Mouse (Mus musculus) embryonic stem cell, embryonic (primary cell): ENCODE results near the gene Nubpl.

Experiments
- CTCF ChIA-PET, 4 experiments: fragments of 300-600 bp in 2 of 4; fragments of 350-600 bp in 2 of 4; sonication (Branson Sonifier 250); formaldehyde crosslinking; loops; one replicate each; lab custom pipeline; 2022; ENCODE audit warnings: inconsistent platforms in 2 of 4; lab: Charles Lee
- POLR2A ChIA-PET, 4 experiments: fragments of 300-600 bp in 2 of 4; fragments of 350-600 bp in 2 of 4; sonication (Branson Sonifier 250); formaldehyde crosslinking; loops; one replicate each; lab custom pipeline; 2022; ENCODE audit warnings: antibody characterized with exemption in 4 of 4, inconsistent platforms in 1 of 4; lab: Charles Lee

Nubpl gene

GRCm38 (mm10) chr12:52306348-52306747 is 208.8 kb downstream of the Nubpl start:
- CTCF ChIA-PET, result no interaction called here
- POLR2A ChIA-PET, result no interaction called here

DNA sequence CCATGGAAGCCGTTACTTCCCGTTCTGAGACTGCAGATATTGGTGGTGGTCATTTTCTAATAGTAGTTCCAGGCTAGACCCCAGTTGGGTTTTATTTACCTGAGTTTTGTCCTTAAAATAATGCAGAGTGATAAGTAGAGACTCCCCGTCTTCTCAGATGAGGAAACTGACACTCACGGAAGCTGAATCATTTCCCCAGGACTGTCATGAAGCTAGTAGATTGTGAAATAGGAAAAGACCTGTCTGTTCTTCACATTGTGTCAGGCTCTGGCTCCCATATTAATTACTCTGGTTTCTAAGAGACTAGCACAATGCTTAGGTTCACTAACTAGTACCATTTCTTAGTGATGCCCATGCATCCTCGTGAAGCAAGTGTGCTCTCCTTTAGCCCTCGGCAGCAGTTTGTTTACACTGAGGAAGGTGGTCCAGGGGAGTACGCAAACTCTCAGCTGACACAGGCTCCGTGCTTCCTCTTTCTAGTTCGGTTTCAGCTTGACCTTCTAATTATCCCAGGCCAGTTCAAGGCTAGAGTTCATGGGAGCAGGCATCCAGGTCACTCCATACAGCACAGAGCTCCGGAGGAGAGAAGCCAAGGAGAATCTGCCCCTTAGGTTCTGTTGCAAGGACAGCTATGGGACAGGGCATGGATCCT is 209.9 kb downstream of the Nubpl start:
- CTCF ChIA-PET, result no interaction called here
- POLR2A ChIA-PET, result no interaction called here

DNA sequence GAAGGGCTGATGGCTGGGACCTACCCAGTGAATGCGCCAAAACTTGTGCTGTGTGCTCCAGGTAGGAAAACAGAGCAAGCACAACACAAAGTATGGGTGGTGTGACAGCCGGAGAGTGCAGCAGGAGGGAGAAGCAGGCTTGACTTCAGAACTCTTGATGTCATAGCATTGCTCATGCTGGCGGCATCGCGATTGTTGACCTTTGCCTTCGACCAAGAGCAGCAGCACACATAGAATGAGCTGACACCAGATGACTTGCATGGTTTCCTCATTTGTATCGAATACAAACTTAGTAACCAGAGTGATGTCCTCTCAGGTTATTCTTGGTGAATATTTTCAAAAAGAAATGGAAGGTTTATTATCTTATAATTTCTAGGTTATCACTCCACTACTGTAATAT is 211.1 kb downstream of the Nubpl start:
- ChIA-PET POLR2A (no interaction called here), CTCF (interaction anchor here in 1 of 4 experiments (0.5 kb wide), 1 partner anchor 329 kb away, joined by 3 read pairs; no protein-coding TSS in a partner anchor)

GRCm38 (mm10) chr12:52314818-52315217 is 217.3 kb downstream of the Nubpl start:
- POLR2A ChIA-PET, result no interaction called here
- CTCF ChIA-PET, result no interaction called here

DNA sequence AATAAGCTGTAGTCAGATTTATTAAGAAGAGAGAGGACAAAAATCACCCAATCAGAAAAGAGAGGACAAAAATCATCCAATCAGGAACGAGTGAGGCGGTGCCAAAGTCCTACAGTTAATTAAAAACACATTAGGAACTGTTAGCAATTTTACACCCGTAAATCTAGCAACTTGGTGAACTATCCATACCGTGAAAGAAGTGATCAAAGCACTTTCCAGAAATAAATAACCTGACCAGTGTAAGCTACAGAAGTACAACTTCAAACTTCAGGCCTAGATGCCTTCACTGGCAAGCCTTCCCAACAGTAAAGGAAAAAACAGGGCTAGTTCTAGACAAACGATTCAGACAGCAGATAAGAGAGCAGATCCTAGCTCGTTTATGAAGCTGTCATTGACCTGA is 220.1 kb downstream of the Nubpl start:
- ChIA-PET POLR2A (interaction anchor here in 1 of 4 experiments (0.6 to 1.2 kb wide), 2 partner anchors 20 to 43 kb away, joined by 3 read pairs; no protein-coding TSS in a partner anchor), CTCF (no interaction called here)

- POLR2A ChIA-PET, result no interaction called here
- CTCF ChIA-PET, result no interaction called here
Observed at GRCm38 (mm10) chr12:52318426-52318825, 220.9 kb downstream of the Nubpl start.

DNA sequence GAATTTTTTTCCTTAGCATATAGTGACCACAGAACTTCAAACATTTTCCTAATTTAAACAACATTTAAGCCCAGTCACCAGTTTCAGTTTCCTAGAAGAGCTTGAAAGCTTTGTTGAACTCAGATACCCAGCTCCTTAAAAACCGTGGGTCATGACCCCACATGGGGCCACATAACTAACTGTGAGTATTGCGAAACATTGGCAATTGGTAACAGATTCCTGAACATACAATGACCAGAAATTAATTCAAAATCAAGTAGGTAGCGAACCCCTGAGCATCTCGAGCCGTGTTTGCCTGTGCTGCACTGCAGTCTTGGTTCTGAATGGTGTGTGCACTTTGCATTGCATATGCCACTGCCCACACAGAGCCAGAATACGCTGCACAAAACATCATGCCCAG is 221.6 kb downstream of the Nubpl start:
- ChIA-PET CTCF (no interaction called here), POLR2A (no interaction called here)

DNA sequence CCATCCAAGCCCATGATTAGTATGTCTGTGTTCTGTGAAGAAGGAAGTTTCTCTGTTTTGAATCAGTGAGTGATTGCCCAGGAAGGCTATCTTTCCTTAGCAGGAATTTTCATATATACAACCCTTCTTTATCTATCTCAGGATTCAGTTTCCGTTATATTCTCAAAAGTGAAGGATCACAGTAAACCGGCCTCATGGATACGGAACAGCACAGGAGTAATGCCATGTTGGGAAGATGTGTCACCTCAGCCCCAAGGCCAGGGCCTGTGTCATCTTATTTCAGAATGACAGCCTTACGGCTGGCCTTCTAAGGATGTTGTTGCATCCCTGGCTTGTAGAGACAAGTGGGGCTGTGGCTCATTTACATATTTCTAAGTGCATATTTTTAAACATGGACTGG is 231.0 kb downstream of the Nubpl start:
- POLR2A ChIA-PET, result interaction anchor here in 1 of 4 experiments (0.6 kb wide), 1 partner anchor 98 kb away, joined by 3 read pairs; no protein-coding TSS in a partner anchor
- CTCF ChIA-PET, result no interaction called here

GRCm38 (mm10) chr12:52335142-52335765 is 237.7 kb downstream of the Nubpl start:
- CTCF ChIA-PET, result no interaction called here

DNA sequence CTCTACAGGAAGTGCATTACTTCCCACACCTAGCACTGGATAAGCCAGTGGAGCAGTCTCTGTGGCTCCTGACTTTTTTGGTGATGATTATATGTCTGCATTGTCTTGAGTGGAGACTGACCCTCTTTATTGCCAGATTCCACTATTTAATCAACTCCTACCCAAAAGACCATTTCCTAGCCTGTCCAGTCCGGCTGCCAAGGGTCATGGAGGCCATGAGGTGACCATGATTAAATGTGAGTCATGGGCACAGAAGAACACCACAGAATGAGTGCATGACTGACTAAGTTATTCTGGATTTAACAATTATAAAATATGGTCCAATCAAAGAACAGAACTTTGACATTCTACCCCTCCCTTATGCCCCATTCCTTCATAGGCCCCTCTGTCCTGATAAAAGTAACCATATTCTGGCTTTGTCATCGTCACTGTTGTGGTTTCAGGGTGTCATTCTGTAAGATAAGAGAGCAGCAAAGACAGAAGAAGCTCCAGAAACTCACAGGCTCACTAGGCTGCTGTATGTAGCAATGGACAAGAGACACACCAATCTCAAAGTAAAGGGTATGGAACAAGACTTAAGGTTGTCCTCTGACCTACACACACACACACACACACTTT is 240.7 kb downstream of the Nubpl start:
- CTCF ChIA-PET, result no interaction called here
- POLR2A ChIA-PET, result interaction anchor here in 1 of 4 experiments (1.5 kb wide), 1 partner anchor 21 kb away, joined by 3 read pairs; no protein-coding TSS in a partner anchor

More at GRCm38 (mm10) chr12:52335142-52335765, 237.7 kb downstream of the Nubpl start:
- POLR2A ChIA-PET, result no interaction called here

- ChIA-PET POLR2A (interaction anchor here in 1 of 4 experiments (1.0 kb wide), 1 partner anchor 249 kb away, joined by 3 read pairs; the partner anchor contains the start of gene Nubpl), CTCF (interaction anchor here in 1 of 4 experiments (0.5 kb wide), 1 partner anchor 337 kb away, joined by 5 read pairs; no protein-coding TSS in a partner anchor)
Observed at GRCm38 (mm10) chr12:52346611-52347010, 249.1 kb downstream of the Nubpl start.

DNA sequence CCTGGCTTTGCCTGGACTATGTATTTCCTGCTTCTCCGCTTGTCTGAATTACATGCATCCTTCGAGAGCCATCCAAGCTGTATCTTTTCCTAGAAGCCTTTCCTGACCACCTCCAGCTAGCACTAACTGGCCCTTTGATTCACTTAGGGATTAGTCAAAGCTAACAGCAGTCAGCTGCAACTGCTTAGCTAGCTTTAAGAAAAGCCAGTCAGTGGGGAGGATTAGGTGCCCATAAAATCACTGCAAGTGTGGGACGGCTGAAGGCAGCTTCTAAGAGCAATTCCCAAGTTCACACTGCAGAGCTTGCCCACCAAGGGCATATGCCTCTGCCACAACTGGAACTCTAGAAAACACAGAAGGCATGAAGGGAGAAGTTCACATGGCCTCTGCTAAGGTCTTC is 252.7 kb downstream of the Nubpl start:
- POLR2A ChIA-PET, result no interaction called here
- CTCF ChIA-PET, result no interaction called here

- POLR2A ChIA-PET, result interaction anchor here in 1 of 4 experiments (1.0 to 1.5 kb wide), 3 partner anchors 20 to 36 kb away, joined by 3 to 4 read pairs (median 3); no protein-coding TSS in a partner anchor
Observed at GRCm38 (mm10) chr12:52359484-52359883, 261.9 kb downstream of the Nubpl start.

DNA sequence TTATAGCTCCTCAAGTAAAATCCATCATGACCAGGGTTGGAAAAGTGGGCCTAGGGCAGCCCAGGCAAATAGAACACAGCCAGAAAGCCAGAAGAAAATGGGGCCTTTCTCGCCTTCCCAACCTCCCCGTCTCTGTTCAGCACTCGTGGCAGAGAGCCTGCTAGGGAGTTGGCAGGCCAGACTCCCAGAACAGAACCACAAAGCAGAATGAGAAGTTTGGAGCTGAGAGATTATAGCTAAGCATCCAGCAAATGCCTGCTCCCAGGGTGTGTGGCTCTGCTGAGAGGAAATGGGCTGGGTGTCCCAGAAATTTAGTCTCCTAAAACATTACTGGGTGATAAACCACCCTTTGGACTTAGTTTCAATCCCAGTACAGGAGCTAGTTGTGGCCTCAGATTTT is 262.6 kb downstream of the Nubpl start:
- ChIA-PET POLR2A (interaction anchor here in 1 of 4 experiments (1.1 to 1.5 kb wide), 2 partner anchors 34 to 43 kb away, joined by 3 to 4 read pairs; no protein-coding TSS in a partner anchor), CTCF (interaction anchor here in 1 of 4 experiments (0.6 kb wide), 1 partner anchor 285 kb away, joined by 6 read pairs; no protein-coding TSS in a partner anchor)

More at GRCm38 (mm10) chr12:52359484-52359883, 261.9 kb downstream of the Nubpl start:
- CTCF ChIA-PET, result no interaction called here

- ChIA-PET CTCF (no interaction called here), POLR2A (interaction anchor here in 2 of 4 experiments (0.6 to 1.1 kb wide), 4 partner anchors 9 to 35 kb away, joined by 3 read pairs; no protein-coding TSS in a partner anchor)
Observed at GRCm38 (mm10) chr12:52361198-52361597, 263.7 kb downstream of the Nubpl start.
